Mouse (Mus musculus) forebrain, embryonic 14.5 days (tissue): ENCODE measurements around the gene Psmg4. TPM values are rescaled to one million over a fixed set of nuclear protein-coding genes. Genes with fewer than 3 reads are reported as not detected.

Source experiments
- ATAC-seq: fragments of 200-750 bp; cut with Nextera tagmentation; 2 replicates; pipeline ENCODE4 v1.8.0; 2017; ENCODE audit warnings: mild to moderate bottlenecking, moderate library complexity
- DNase-seq: peaks from one replicate; pipeline ENCODE4 v3.0.0-alpha.2; 2015; ENCODE audit warnings: low spot score
- H3K27ac ChIP-seq: fragments of 300-500 bp; sonication (generic); 2 replicates; pipeline ENCODE4 v1.5.1; 2014; ENCODE audit warnings: low read depth, mild to moderate bottlenecking, control low read depth, low read length, moderate library complexity
- H3K27me3 ChIP-seq: fragments of 300-500 bp; sonication (generic); replicated peaks from 2 replicates; pipeline ENCODE4 v1.6.1; 2014; ENCODE audit warnings: low read length, control low read depth, mixed read lengths; ENCODE audit not compliant: control insufficient read depth, insufficient read depth
- H3K36me3 ChIP-seq: fragments of 300-500 bp; sonication (generic); 2 replicates; pipeline ENCODE4 v1.6.1; 2014; ENCODE audit warnings: low read length, control low read depth; ENCODE audit not compliant: control insufficient read depth, insufficient read depth
- H3K4me1 ChIP-seq: fragments of 300-500 bp; sonication (generic); 2 replicates; pipeline ENCODE4 v1.6.1; 2014; ENCODE audit warnings: antibody characterized with exemption, low read length, control low read depth; ENCODE audit not compliant: control insufficient read depth, insufficient read depth
- H3K4me2 ChIP-seq: fragments of 300-500 bp; sonication (generic); 2 replicates; pipeline ENCODE4 v1.6.1; 2014; ENCODE audit warnings: mild to moderate bottlenecking, control low read depth, low read length
- H3K4me3 ChIP-seq: fragments of 300-500 bp; sonication (generic); 2 replicates; pipeline ENCODE4 v1.5.1; 2014; ENCODE audit warnings: low read depth, low read length, control low read depth
- H3K9ac ChIP-seq: fragments of 300-500 bp; sonication (generic); 2 replicates; pipeline ENCODE4 v1.6.1; 2014; ENCODE audit warnings: mild to moderate bottlenecking, low read length, control low read depth, moderate library complexity
- H3K9me3 ChIP-seq: fragments of 300-500 bp; sonication (generic); replicated peaks from 2 replicates; pipeline ENCODE4 v1.6.1; 2016; ENCODE audit warnings: low read length, control low read depth, mixed read lengths; ENCODE audit not compliant: control insufficient read depth
- WGBS: fragments of 180-500 bp; shearing (Covaris S2); extraction: QIAGEN DNeasy Blood & Tissue Kit; methylation state at CpG from one replicate; pipeline ENCODE4 v1.1.7; 2014; 5-methylcytosine and 5-hydroxymethylcytosine counted together
- polyA plus RNA-seq: library from polyadenylated mRNA; unstranded; fragments of >200 nt; fragmentation: Nextera tagmentation; extraction: Ambion mirVana; gene quantifications from 2 replicates; pipeline ENCODE4 v1.2.1, GENCODE M21; 2014

The Psmg4 gene
- polyA plus RNA-seq, 1 experiment from 2014 or later: 113 TPM

DNA sequence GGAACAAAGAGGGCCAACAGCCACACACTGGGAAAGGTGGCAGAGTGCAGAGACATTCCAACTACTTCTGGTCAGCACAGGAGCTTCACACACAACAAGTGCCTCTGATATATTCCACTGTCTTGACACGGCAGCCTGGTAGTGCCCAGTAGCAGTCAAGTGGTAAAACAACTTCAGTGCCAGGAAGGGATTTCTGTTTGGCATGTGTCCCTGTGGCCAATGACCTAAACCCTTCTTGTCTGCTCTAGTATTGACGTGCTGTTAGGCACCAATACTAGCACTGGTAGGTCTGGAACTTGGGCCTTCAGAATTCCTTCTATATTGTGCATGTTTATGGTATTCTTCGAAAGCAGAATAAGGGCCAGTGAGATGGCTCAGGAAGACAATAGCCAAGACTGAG lies 42.5 kb downstream of the Psmg4 start:
- H3K4me2 ChIP-seq: no peak overlapping the region
- no peak overlapping the region for H3K27ac ChIP-seq
- H3K9ac ChIP-seq: no peak overlapping the region
- H3K4me3 ChIP-seq: no peak overlapping the region
- peaks cover 20% of the 10 kb centered on the region for H3K36me3 ChIP-seq
- WGBS: 94% methylated on average over 3 of the region's 3 CpGs
- no peaks in the 10 kb centered on the region for H3K4me1 ChIP-seq
- DNase-seq (no peak), ATAC-seq (no peak)
- no peaks in the 10 kb centered on the region for H3K27me3 ChIP-seq
- H3K9me3 ChIP-seq: no peaks in the 10 kb centered on the region

DNA sequence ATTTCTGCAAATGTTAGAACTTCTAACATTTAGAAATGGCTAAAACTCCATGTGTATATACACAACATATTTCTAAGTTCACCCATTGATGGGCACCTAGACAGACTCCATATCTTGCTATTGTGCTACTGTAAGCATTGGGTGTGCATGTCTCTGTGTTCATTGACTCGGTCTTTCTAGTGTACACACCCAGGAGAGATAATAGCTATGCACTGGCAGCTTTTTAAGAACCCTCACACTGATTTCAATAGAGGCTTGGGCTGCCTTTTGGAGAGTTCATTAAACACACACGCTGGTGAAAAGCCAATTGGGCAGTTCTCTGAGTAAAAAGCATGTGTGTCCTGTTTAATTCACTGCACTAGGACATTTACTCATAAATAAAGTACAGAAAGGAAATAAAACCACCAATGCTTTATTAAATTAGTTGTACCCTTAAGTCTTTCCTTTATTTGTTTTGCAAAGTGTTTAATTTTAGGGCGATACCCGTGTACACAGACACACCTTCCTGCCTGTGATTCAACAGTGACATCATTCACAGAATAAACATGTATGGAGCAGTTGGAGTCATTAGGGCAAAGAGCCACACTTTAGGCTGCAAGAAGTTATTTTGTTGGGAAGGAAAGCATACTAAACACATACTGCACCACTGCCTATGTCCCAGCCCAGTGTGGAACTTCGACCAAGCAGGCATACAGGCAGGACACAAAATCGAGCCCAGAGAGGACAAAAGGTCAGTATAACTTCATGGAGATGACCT lies 45.1 kb downstream of the Psmg4 start:
- ATAC-seq (no peak), DNase-seq (peak; percentile 24)
- Histone ChIP-seq H3K4me3 (no peak overlapping the region), H3K27me3 (no peaks in the 10 kb centered on the region), H3K9me3 (no peaks in the 10 kb centered on the region), H3K4me1 (no peaks in the 10 kb centered on the region), H3K4me2 (no peak overlapping the region), H3K27ac (no peak overlapping the region), H3K9ac (no peak overlapping the region), H3K36me3 (peaks cover 11% of the 10 kb centered on the region)
- 59% methylated on average over 6 of the region's 6 CpGs for whole genome bisulfite sequencing

DNA sequence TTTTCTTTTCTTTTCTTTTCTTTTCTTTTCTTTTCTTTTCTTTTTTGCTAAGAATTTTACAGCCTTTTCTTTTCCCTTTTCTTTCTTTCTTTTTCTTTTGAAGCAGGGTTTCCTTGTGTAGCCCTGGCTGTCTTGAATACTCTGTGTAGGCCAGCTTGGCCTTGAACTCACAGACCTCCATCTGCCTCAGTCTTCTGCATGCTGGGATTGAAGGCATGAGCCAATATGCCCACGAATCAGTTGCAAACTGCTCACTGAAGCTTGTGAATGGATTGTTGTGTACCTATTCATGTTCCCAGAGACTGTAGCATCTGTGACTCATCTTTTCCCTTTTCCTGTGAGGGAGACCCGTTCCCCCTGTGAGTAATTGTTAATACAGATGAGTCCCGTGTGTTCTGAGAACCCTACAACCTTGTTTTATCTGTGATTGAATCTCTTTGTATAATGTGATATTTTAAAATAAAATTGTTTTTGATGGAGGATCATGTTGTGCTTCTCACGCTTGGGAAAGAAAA lies 48.6 kb downstream of the Psmg4 start:
- H3K4me1 ChIP-seq: no peaks in the 10 kb centered on the region
- WGBS: 66% methylated on average over 4 of the region's 4 CpGs
- no peak overlapping the region for H3K27ac ChIP-seq
- H3K9me3 ChIP-seq: no peaks in the 10 kb centered on the region
- H3K9ac ChIP-seq: no peak overlapping the region
- ATAC-seq: no peak
- no peaks in the 10 kb centered on the region for H3K36me3 ChIP-seq
- H3K4me3 ChIP-seq: no peak overlapping the region
- no peaks in the 10 kb centered on the region for H3K27me3 ChIP-seq
- no peak for DNase-seq
- no peak overlapping the region for H3K4me2 ChIP-seq

DNA sequence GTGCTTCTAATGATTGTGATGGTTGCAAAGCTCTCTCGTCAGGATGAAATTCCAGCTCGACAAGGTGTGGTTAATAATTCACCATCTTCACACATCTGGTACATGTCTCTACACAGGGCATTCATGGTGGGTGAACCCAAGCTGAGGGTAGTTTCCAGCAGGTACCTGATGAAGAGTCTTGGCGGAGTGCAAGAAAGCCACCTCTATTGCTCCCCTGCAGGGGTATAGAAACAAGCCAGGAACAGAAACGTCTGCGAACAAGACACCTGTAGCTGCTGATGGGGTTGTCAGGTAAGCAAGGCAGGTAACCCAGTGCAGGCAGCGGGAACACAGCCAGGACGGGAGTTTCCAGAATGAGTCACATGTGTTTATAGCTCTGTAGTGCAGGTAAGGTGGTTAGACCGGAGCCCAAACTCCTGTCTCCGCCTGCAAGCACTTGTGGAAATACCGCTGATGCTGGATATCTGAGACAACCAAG lies 50.0 kb downstream of the Psmg4 start:
- H3K27me3 ChIP-seq: no peaks in the 10 kb centered on the region
- no peaks in the 10 kb centered on the region for H3K4me1 ChIP-seq
- no peak for DNase-seq
- WGBS: 77% methylated on average over 10 of the region's 10 CpGs
- H3K9ac ChIP-seq: no peak overlapping the region
- H3K27ac ChIP-seq: no peak overlapping the region
- no peaks in the 10 kb centered on the region for H3K9me3 ChIP-seq
- ATAC-seq: no peak
- no peak overlapping the region for H3K4me2 ChIP-seq
- no peaks in the 10 kb centered on the region for H3K36me3 ChIP-seq
- H3K4me3 ChIP-seq: no peak overlapping the region

DNA sequence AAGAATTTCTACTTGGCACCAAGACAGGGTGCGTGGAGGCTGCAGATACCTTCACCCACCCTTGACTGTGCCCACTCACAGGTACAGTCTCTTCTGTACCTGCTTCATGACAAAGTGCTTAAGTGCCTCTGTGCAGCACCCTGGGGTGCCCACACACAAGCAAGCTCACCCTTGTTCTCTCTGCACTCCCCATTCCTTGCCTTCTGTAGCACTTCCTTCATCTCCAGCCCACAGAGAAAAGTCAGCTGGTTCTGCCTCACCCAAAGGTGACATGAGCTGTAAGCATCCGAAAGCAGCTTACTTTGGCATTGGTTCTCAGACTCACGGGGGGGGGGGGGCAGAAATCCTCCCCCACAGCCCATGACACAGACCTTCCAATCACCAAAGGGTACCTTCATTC lies 52.1 kb downstream of the Psmg4 start:
- ATAC-seq: no peak
- peaks cover 3% of the 10 kb centered on the region; the same call in 1 of the 2 replicates for H3K4me1 ChIP-seq

DNA sequence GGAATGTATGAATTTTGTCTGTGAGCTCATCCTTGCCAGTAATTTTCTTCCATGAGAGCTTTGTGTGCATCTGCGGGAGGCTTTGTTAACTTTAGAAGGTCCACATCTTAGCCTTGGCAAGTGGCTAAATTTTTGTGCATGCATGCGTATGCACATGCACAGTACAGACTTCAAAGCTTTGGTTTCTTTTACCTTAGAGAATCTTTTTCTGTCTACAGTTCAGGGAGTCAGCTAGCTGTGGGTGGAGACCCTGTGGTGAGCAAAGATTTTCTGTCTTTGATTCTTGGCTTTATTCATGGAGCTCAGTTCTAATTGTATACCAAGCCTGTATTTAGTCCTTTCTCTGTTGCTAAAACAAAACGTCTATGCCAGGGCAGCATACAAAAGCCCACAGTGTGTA lies 56.0 kb downstream of the Psmg4 start:
- Histone ChIP-seq H3K36me3 (no peaks in the 10 kb centered on the region), H3K4me3 (no peak overlapping the region), H3K27me3 (no peaks in the 10 kb centered on the region), H3K9ac (no peak overlapping the region), H3K27ac (peak overlapping the region; percentile 14; the same call in 1 of the 2 replicates), H3K9me3 (no peaks in the 10 kb centered on the region), H3K4me2 (no peak overlapping the region), H3K4me1 (peaks cover 14% of the 10 kb centered on the region)
- ATAC-seq: peak; percentile 40; the same call in 1 of the 2 replicates
- WGBS: 30% methylated on average over 3 of the region's 3 CpGs
- DNase-seq: peak; percentile 17

More for the DNA sequence above, 52.1 kb downstream of the Psmg4 start:
- H3K9me3 ChIP-seq: no peaks in the 10 kb centered on the region
- no peak overlapping the region for H3K9ac ChIP-seq
- H3K4me3 ChIP-seq: no peak overlapping the region
- no peaks in the 10 kb centered on the region for H3K36me3 ChIP-seq
- 90% methylated on average over 3 of the region's 3 CpGs for WGBS
- no peak for DNase-seq
- H3K27me3 ChIP-seq: no peaks in the 10 kb centered on the region
- H3K27ac ChIP-seq: no peak overlapping the region
- H3K4me2 ChIP-seq: no peak overlapping the region

DNA sequence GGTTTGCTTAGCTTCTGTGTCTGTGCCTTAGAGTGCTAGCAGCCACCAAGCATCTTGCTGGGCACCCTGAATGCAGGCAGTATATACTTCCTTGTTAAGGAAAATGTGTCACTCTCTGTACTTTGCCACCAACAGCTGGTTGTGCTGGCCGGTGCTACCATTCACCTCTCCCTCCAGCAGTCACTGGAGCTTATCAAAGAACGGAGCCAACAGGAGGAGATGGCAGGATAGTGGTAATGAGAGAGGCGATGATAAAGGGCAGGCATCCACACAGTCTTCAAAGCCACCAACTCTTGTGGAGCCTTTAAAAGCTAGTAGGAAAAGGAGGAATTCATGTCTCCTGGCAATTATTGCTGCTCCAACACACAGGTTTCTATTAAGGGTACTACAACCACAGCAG lies 57.0 kb downstream of the Psmg4 start:
- H3K36me3 ChIP-seq: no peaks in the 10 kb centered on the region
- H3K9me3 ChIP-seq: no peaks in the 10 kb centered on the region
- 77% methylated on average over 3 of the region's 3 CpGs for whole genome bisulfite sequencing
- no peak overlapping the region for H3K9ac ChIP-seq
- H3K27me3 ChIP-seq: no peaks in the 10 kb centered on the region
- DNase-seq (no peak), ATAC-seq (no peak)
- no peak overlapping the region for H3K4me2 ChIP-seq
- H3K27ac ChIP-seq: 0 out of 2 replicates have a peak overlapping the region, but pooled peaks have one; percentile 14
- H3K4me3 ChIP-seq: no peak overlapping the region
- H3K4me1 ChIP-seq: peaks cover 17% of the 10 kb centered on the region

DNA sequence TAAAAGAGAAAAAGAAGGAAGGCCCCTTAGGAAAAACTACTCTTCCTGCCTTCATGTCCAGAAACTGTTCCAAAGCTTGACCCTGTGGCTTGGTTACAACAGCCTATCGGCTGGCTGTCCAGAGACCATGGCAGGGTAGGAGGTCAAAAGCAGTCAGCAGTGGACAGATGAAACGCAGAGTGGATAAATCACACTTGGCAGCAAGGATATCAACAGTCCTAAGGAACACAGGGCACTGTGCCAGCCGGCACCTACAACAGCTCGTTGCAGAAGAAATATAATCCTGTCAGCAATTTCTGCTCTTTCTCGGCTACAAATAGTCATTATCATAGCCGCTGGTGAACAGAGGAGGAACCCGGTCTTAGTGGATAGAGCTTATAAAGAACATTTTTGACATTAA lies 60.2 kb downstream of the Psmg4 start:
- DNase-seq: peak; percentile 61
- 26% methylated on average over 7 of the region's 7 CpGs for WGBS
- H3K27me3 ChIP-seq: no peaks in the 10 kb centered on the region
- peak; percentile 15; the same call in 1 of the 2 replicates for ATAC-seq
- H3K4me3 ChIP-seq: no peak overlapping the region
- H3K27ac ChIP-seq: peak overlapping the region; percentile 66; the same call in 1 of the 2 replicates
- peaks cover 24% of the 10 kb centered on the region for H3K4me1 ChIP-seq
- peak overlapping the region; percentile 40; the same call in 1 of the 2 replicates for H3K9ac ChIP-seq
- no peak overlapping the region for H3K4me2 ChIP-seq
- H3K36me3 ChIP-seq: no peaks in the 10 kb centered on the region
- H3K9me3 ChIP-seq: no peaks in the 10 kb centered on the region

DNA sequence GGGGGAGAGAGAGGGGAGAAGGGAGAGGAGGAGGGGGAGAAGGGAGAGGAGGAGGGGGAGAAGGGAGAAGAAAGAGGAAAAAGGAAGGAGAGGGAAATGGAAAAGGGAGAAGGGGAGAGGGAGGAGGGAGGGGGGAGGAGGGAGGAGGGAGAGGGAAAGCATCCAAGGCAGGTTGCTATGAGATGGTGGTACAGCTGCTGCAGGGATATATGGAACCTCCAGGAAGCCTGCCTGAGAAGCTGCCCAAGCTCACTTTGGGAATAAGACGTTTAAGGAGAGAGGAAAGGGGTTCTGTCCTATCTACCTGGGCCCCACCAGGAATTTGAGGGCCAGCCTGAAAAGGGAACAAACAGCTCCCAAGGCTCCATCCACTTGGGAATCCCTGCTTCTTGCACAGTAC lies 64.2 kb downstream of the Psmg4 start:
- Histone ChIP-seq H3K9ac (no peak overlapping the region), H3K4me1 (peaks cover 22% of the 10 kb centered on the region), H3K27ac (no peak overlapping the region), H3K9me3 (no peaks in the 10 kb centered on the region), H3K4me2 (no peak overlapping the region), H3K27me3 (no peaks in the 10 kb centered on the region), H3K4me3 (no peak overlapping the region), H3K36me3 (no peaks in the 10 kb centered on the region)
- ATAC-seq (peak; percentile 67; the same call in 1 of the 2 replicates), DNase-seq (peak; percentile 43)
- 0% methylated on average over 1 of the region's 1 CpGs for WGBS
